Mouse (Mus musculus) liver, embryonic 13.5 days (tissue): ENCODE results near the gene Prlh. TPM values are rescaled to one million over a fixed set of nuclear protein-coding genes. Genes with fewer than 3 reads are reported as not detected.

ENCODE experiments used
- ATAC-seq: fragments of 200-750 bp; cut with Nextera tagmentation; 2 replicates; pipeline ENCODE4 v1.8.0; 2017; ENCODE audit warnings: low read depth, mild to moderate bottlenecking, moderate number of reproducible peaks, moderate library complexity
- DNase-seq: peaks from one replicate; pipeline ENCODE4 v3.0.0; 2022
- H3K27ac ChIP-seq: fragments of 300-500 bp; sonication (generic); 2 replicates; pipeline ENCODE4 v1.5.1; 2015; ENCODE audit warnings: moderate library complexity, mild to moderate bottlenecking, inconsistent platforms
- H3K27me3 ChIP-seq: fragments of 300-500 bp; sonication (generic); 2 replicates; pipeline ENCODE4 v1.6.1; 2015; ENCODE audit warnings: mild to moderate bottlenecking, inconsistent platforms
- H3K36me3 ChIP-seq: fragments of 300-500 bp; sonication (generic); 2 replicates; pipeline ENCODE4 v1.6.1; 2015; ENCODE audit warnings: mild to moderate bottlenecking, inconsistent platforms
- H3K4me1 ChIP-seq: fragments of 300-500 bp; sonication (generic); replicated peaks from 2 replicates; pipeline ENCODE4 v1.6.1; 2015; ENCODE audit warnings: inconsistent platforms
- H3K4me2 ChIP-seq: fragments of 300-500 bp; sonication (generic); 2 replicates; pipeline ENCODE4 v1.6.1; 2015; ENCODE audit warnings: inconsistent platforms, mild to moderate bottlenecking, moderate library complexity
- H3K4me3 ChIP-seq: fragments of 300-500 bp; sonication (generic); replicated peaks from 2 replicates; pipeline ENCODE4 v1.5.1; 2015; ENCODE audit warnings: mild to moderate bottlenecking, inconsistent platforms
- H3K9ac ChIP-seq: fragments of 300-500 bp; sonication (generic); 2 replicates; pipeline ENCODE4 v1.6.1; 2015; ENCODE audit warnings: mild to moderate bottlenecking, inconsistent platforms
- H3K9me3 ChIP-seq: fragments of 300-500 bp; sonication (generic); replicated peaks from 2 replicates; pipeline ENCODE4 v1.6.1; 2016; ENCODE audit warnings: inconsistent platforms
- WGBS: fragments of 180-500 bp; shearing (Covaris S2); methylation state at CpG from one replicate; pipeline ENCODE4 v1.1.7; 2015; ENCODE audit not compliant: insufficient replicate concordance; 5-methylcytosine and 5-hydroxymethylcytosine counted together
- polyA plus RNA-seq: library from polyadenylated mRNA; unstranded; fragments of >200 nt; fragmentation: Nextera tagmentation; extraction: Ambion mirVana; gene quantifications from 2 replicates; pipeline ENCODE4 v1.2.1, GENCODE M21; 2015

Prlh gene
- polyA plus RNA-seq, 1 experiment from 2014 or later = 0.50 TPM

GRCm38 (mm10) chr1:90926030-90926429, 26.9 kb upstream of the Prlh start:
- Histone ChIP-seq H3K27ac (no peak overlapping the region), H3K4me3 (no peak overlapping the region), H3K9me3 (no peaks in the 10 kb centered on the region), H3K4me1 (peaks cover 4% of the 10 kb centered on the region), H3K36me3 (no peaks in the 10 kb centered on the region), H3K27me3 (peaks cover 18% of the 10 kb centered on the region), H3K4me2 (no peak overlapping the region), H3K9ac (no peak overlapping the region)
- DNase-seq = no peak
- WGBS = 77% methylated on average over 4 of the region's 4 CpGs
- ATAC-seq = no peak

GRCm38 (mm10) chr1:90927308-90927707, 25.6 kb upstream of the Prlh start:
- no peaks in the 10 kb centered on the region for H3K9me3 ChIP-seq
- WGBS = 36% methylated on average over 15 of the region's 15 CpGs
- no peak overlapping the region for H3K4me3 ChIP-seq
- peaks cover 18% of the 10 kb centered on the region for H3K27me3 ChIP-seq
- no peak overlapping the region for H3K4me2 ChIP-seq
- H3K9ac ChIP-seq = no peak overlapping the region
- H3K4me1 ChIP-seq = peaks cover 4% of the 10 kb centered on the region
- ATAC-seq (no peak), DNase-seq (no peak)
- H3K36me3 ChIP-seq = no peaks in the 10 kb centered on the region
- H3K27ac ChIP-seq = no peak overlapping the region

- H3K4me1 ChIP-seq = peaks cover 4% of the 10 kb centered on the region
- no peak overlapping the region for H3K4me3 ChIP-seq
- no peaks in the 10 kb centered on the region for H3K9me3 ChIP-seq
- 3% methylated on average over 23 of the region's 23 CpGs for WGBS
- H3K27ac ChIP-seq = no peak overlapping the region
- H3K9ac ChIP-seq = no peak overlapping the region
- peak overlapping the region; percentile 43 for H3K4me2 ChIP-seq
- DNase-seq = no peak
- no peak for ATAC-seq
- H3K27me3 ChIP-seq = peaks cover 18% of the 10 kb centered on the region
- H3K36me3 ChIP-seq = no peaks in the 10 kb centered on the region
These were observed 24.9 kb upstream of the Prlh start for GRCm38 (mm10) chr1:90927929-90928574.

- Histone ChIP-seq H3K9ac (no peak overlapping the region), H3K27ac (no peak overlapping the region)
- 10% methylated on average over 6 of the region's 6 CpGs for WGBS
These were observed 24.4 kb upstream of the Prlh start for GRCm38 (mm10) chr1:90928575-90928934.

GRCm38 (mm10) chr1:90933001-90933400, 19.9 kb upstream of the Prlh start:
- no peak for ATAC-seq
- Histone ChIP-seq H3K4me2 (no peak overlapping the region), H3K27me3 (peaks cover 3% of the 10 kb centered on the region), H3K36me3 (no peaks in the 10 kb centered on the region), H3K4me1 (peaks cover 3% of the 10 kb centered on the region), H3K9me3 (no peaks in the 10 kb centered on the region), H3K27ac (no peak overlapping the region), H3K4me3 (no peak overlapping the region), H3K9ac (no peak overlapping the region)
- no peak for DNase-seq
- 46% methylated on average over 5 of the region's 5 CpGs for WGBS

More at GRCm38 (mm10) chr1:90928575-90928934, 24.4 kb upstream of the Prlh start:
- Histone ChIP-seq H3K4me3 (no peak overlapping the region), H3K36me3 (no peaks in the 10 kb centered on the region), H3K9me3 (no peaks in the 10 kb centered on the region), H3K4me1 (peaks cover 4% of the 10 kb centered on the region), H3K27me3 (peaks cover 18% of the 10 kb centered on the region), H3K4me2 (no peak overlapping the region)
- DNase-seq (peak; percentile 42), ATAC-seq (no peak)

- no peaks in the 10 kb centered on the region for H3K9me3 ChIP-seq
- no peak overlapping the region for H3K9ac ChIP-seq
- H3K36me3 ChIP-seq = no peaks in the 10 kb centered on the region
- no peak overlapping the region for H3K27ac ChIP-seq
- H3K4me3 ChIP-seq = no peak overlapping the region
- DNase-seq = no peak
- no peaks in the 10 kb centered on the region for H3K27me3 ChIP-seq
- no peaks in the 10 kb centered on the region for H3K4me1 ChIP-seq
- ATAC-seq = no peak
- 65% methylated on average over 9 of the region's 9 CpGs for WGBS
- H3K4me2 ChIP-seq = no peak overlapping the region
These were observed 15.9 kb upstream of the Prlh start for GRCm38 (mm10) chr1:90936990-90937389.

GRCm38 (mm10) chr1:90939980-90940379, 12.9 kb upstream of the Prlh start:
- ATAC-seq = no peak
- WGBS = 56% methylated on average over 4 of the region's 4 CpGs
- Histone ChIP-seq H3K27ac (no peak overlapping the region), H3K9me3 (no peaks in the 10 kb centered on the region), H3K4me1 (no peaks in the 10 kb centered on the region; the same call in 1 of the 2 replicates), H3K4me2 (no peak overlapping the region), H3K9ac (no peak overlapping the region), H3K36me3 (no peaks in the 10 kb centered on the region), H3K4me3 (no peak overlapping the region), H3K27me3 (no peaks in the 10 kb centered on the region)
- no peak for DNase-seq

- H3K27me3 ChIP-seq = no peaks in the 10 kb centered on the region
- no peak overlapping the region for H3K4me3 ChIP-seq
- H3K36me3 ChIP-seq = no peaks in the 10 kb centered on the region
- DNase-seq = peak; percentile 57
- no peak overlapping the region for H3K4me2 ChIP-seq
- H3K9ac ChIP-seq = no peak overlapping the region
- H3K4me1 ChIP-seq = peaks cover 27% of the 10 kb centered on the region
- 60% methylated on average over 10 of the region's 10 CpGs for WGBS
- H3K27ac ChIP-seq = no peak overlapping the region
- no peak for ATAC-seq
- no peaks in the 10 kb centered on the region for H3K9me3 ChIP-seq
These were observed 7.7 kb upstream of the Prlh start for GRCm38 (mm10) chr1:90945171-90945570.

- Histone ChIP-seq H3K9me3 (no peaks in the 10 kb centered on the region), H3K27ac (peak overlapping the region; percentile 70), H3K9ac (no peak overlapping the region), H3K4me2 (peak overlapping the region; percentile 39), H3K36me3 (no peaks in the 10 kb centered on the region), H3K4me1 (peaks cover 30% of the 10 kb centered on the region), H3K27me3 (no peaks in the 10 kb centered on the region), H3K4me3 (no peak overlapping the region)
- DNase-seq = peak; percentile 49
- ATAC-seq = peak; percentile 94
- WGBS = 44% methylated on average over 2 of the region's 2 CpGs
These were observed 5.7 kb upstream of the Prlh start for GRCm38 (mm10) chr1:90947252-90947651.

- Histone ChIP-seq H3K4me3 (no peak overlapping the region), H3K9me3 (no peaks in the 10 kb centered on the region), H3K9ac (no peak overlapping the region), H3K4me1 (peaks cover 30% of the 10 kb centered on the region), H3K36me3 (no peaks in the 10 kb centered on the region), H3K4me2 (no peak overlapping the region), H3K27me3 (no peaks in the 10 kb centered on the region), H3K27ac (no peak overlapping the region; the same call in 1 of the 2 replicates)
- 18% methylated on average over 9 of the region's 9 CpGs for WGBS
- DNase-seq = no peak
- no peak for ATAC-seq
These were observed 3.6 kb upstream of the Prlh start for GRCm38 (mm10) chr1:90949309-90949708.

GRCm38 (mm10) chr1:90951670-90952069, 1.2 kb upstream of the Prlh start:
- peak overlapping the region; percentile 30; the same call in 1 of the 2 replicates for H3K27ac ChIP-seq
- H3K4me2 ChIP-seq = no peak overlapping the region
- ATAC-seq = peak; percentile 61

GRCm38 (mm10) chr1:90953688-90954087, 780 bp downstream of the Prlh start:
- Histone ChIP-seq H3K27me3 (no peaks in the 10 kb centered on the region), H3K4me1 (peaks cover 10% of the 10 kb centered on the region; the same call in 1 of the 2 replicates), H3K36me3 (no peaks in the 10 kb centered on the region), H3K9ac (no peak overlapping the region), H3K27ac (no peak overlapping the region), H3K9me3 (no peaks in the 10 kb centered on the region), H3K4me3 (no peak overlapping the region), H3K4me2 (no peak overlapping the region)
- 66% methylated on average over 11 of the region's 11 CpGs for WGBS
- DNase-seq (no peak), ATAC-seq (no peak)

More at GRCm38 (mm10) chr1:90951670-90952069, 1.2 kb upstream of the Prlh start:
- H3K9me3 ChIP-seq = no peaks in the 10 kb centered on the region
- WGBS = 37% methylated on average over 7 of the region's 7 CpGs
- no peaks in the 10 kb centered on the region for H3K36me3 ChIP-seq
- no peak overlapping the region for H3K9ac ChIP-seq
- peaks cover 26% of the 10 kb centered on the region for H3K4me1 ChIP-seq
- DNase-seq = peak; percentile 46
- no peaks in the 10 kb centered on the region for H3K27me3 ChIP-seq
- H3K4me3 ChIP-seq = no peak overlapping the region
